Mouse (Mus musculus) ES-Bruce4 (cell line): ENCODE data around the gene Bpgm.

Source experiments
- CTCF ChIP-seq: IDR thresholded peaks from one replicate; pipeline ENCODE4 v1.8.1; 2011; ENCODE audit warnings: low read depth, low read length
- EP300 ChIP-seq: IDR thresholded peaks from 2 replicates; pipeline ENCODE4 v1.6.1; 2011; ENCODE audit warnings: low read depth, low read length; ENCODE audit not compliant: insufficient read depth
- POLR2A ChIP-seq: IDR thresholded peaks from one replicate; pipeline ENCODE4 v1.8.1; 2011; ENCODE audit warnings: low read length; ENCODE audit not compliant: insufficient read depth

GRCm38 (mm10) chr6:34482842-34483241, 6.8 kb downstream of the Bpgm start:
- TF ChIP-seq POLR2A = no peak
- no peak for TF ChIP-seq EP300
- no peak for TF ChIP-seq CTCF
